Mouse (Mus musculus) layer of hippocampus, adult 8-10 months (tissue): ENCODE results near the gene Adamtsl3. TPM values are rescaled to one million over a fixed set of nuclear protein-coding genes. Genes with fewer than 3 reads are reported as not detected.

ENCODE experiments used
- DNase-seq, 2 experiments: peaks; one replicate each; pipeline ENCODE4 v3.0.0; 2022; ENCODE audit warnings: low spot score in 2 of 2
- total RNA-seq, 4 experiments: library from RNA; stranded (reverse); gene quantifications; 2 replicates each; pipeline ENCODE4 v1.2.4; 2022

The Adamtsl3 gene
- total RNA-seq, result 1 to 10 TPM; 2.0 to 4.4 (median 3.6) TPM

DNA sequence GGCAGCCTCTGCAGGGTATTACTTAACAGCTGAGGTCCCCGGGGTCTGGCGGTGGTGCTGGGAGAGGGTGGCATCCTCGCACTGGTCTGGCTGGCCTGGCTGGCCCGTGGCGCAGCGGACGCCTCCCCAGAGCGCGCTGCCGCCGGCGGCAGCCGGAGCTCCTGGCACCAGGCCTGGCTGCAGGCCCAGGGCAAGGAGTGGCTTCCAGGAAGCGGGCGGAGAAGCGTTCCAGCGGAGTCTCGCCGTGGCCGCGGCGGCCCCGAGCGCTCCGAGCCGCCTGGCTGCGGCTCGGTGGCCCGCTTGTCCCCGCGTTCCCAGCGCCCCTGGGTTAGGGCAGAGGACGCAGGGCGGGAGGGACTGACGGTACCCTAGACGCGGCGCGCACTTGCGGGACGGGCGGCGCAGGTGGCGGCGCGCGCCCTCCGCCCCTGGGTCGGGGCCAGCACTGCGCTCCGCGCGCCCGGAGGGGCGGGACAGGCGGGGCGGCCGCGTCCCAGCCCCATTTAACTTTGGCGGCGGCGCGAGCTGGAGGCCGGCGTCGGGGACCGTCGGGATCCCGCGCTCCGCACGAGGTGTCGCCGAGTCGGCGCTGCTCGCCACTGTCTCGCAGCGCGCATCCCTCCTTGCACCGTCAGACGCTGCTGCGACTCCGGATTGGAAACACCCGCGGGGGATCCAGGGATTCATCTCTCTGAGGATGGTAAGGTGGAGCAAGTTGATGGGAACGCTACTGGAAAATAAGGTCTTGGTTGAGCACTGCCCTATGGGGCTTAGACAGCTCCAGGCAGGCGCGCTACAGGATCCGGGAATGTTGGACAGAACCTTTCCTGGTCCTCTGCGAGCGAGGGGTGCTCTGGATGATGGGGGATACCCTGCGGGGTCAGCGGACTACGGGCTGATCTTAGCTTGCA is at the start of gene Adamtsl3:
TSS of gene Adamtsl3 (plus strand) at position 484 of the 911 bp plus-strand sequence.
- DNase-seq, result no peak

DNA sequence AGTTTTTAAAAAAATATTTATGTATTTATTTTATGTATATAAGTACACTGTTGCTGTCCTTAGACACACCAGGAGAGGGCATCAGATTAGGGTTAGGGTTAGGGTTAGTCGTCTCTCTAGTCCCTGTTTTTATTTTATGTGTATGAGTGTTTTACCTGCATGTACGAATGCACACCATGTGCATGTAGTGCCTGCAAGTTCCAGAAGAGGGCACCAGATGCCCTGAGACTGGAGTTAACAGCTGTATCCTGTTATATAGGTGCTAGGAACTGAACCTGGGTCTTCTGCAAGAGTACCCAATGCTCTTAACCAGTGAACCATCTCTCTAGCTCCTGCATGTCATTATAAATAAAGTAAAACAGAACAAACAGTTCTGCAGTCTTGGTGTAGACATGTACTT is 48.3 kb upstream of the Adamtsl3 start:
- no peak for DNase-seq

DNA sequence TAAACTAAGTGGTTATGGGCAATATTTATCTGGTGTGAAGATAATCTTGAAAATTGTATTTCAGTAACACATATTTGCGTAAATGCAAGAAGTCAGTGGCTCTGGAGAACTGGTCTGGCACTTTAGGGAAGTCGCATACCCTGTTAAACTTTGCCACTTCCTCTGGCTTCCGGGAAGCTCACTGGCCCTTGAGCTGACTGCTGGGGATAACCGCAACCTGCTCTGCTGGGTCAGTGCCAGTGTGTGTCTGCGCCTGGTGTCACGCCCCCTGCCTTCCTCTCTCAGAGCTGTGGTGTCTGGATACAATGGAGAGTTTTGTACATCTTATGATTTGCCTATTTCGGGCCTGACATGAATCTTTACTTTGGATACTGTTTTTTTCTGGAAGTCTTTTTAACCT is 42.1 kb upstream of the Adamtsl3 start:
- DNase-seq, result no peak

DNA sequence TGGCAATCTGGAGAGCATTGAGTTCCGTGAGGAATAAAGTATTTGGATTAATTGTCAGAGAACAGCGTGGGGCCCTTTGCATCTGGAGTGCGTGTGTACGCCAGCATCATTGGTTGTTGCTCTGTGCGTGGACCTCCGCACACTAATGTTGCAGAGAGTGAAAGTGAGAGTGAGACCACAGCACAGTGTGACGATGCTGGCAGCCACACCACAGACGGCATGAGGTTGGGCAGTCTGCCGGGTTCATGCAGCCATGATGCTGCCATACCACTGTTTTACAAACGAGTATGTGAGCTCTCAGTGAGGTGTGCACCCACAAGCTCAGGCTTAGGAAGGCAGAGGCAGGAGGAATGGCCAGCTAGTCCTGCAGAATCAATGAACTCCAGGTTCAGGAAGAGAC is 41.4 kb upstream of the Adamtsl3 start:
- no peak for DNase-seq

DNA sequence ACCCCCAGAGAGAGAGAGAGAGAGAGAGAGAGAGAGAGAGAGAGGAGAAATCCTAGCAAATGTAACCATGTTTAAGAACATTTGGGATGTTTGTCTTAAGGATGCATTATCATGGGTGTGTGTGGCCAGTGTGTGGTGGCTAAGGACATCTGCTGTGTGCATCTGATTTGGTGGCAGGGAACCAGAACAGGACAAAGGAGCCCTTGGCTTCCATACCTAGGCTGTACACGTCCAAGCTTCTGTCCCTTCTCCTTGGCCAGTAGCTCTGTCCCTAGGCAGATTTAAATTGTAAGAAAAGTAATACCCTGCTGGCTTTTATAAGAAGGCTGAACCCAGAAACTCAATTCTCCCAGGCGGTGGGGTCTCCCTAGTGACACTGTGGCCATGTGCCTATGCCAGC is 40.9 kb upstream of the Adamtsl3 start:
- no peak for DNase-seq

DNA sequence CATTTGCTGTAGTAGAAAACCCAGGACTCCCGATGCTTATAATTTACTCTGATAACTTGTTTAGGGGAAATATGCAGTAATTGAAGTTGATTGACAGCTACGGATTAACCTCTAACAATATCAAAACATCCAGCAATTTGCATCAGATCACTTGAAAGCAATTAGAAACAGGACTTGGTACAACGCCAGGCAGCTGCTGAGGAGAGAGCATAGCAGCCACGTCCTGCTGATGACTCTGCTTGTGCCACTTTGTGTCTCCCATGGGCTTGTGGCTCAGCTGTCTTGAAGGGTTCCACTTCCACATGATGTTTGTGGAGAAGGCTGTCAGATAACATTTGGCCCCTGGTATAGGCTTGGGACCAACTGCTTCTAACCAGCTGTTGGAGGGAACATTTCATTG is 27.1 kb upstream of the Adamtsl3 start:
- DNase-seq, result no peak

DNA sequence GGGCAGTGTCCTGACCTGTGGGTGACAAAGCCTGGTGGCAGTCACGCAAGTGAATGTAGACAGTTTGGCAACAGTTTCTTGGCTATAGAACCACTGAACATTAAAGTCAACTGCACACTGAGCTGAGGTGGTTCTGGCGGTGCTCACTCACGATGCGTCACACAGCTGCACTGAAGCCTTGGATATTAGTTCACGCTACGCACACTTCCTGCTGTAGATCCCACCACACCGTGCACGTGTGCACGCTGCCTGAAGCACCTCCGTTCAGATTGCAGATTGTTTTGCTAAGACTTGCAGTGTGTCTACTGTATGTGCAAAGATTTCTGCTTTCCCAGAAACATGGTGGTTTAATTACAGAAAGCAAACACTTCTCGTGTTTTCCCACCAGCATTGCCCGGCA is 17.0 kb upstream of the Adamtsl3 start:
- DNase-seq, result no peak

- no peak for DNase-seq
Observed at GRCm38 (mm10) chr7:82326616-82327015, 8.9 kb upstream of the Adamtsl3 start.

GRCm38 (mm10) chr7:82327201-82327600 is 8.3 kb upstream of the Adamtsl3 start:
- no peak for DNase-seq

- no peak for DNase-seq
Observed at GRCm38 (mm10) chr7:82327881-82328280, 7.6 kb upstream of the Adamtsl3 start.

DNA sequence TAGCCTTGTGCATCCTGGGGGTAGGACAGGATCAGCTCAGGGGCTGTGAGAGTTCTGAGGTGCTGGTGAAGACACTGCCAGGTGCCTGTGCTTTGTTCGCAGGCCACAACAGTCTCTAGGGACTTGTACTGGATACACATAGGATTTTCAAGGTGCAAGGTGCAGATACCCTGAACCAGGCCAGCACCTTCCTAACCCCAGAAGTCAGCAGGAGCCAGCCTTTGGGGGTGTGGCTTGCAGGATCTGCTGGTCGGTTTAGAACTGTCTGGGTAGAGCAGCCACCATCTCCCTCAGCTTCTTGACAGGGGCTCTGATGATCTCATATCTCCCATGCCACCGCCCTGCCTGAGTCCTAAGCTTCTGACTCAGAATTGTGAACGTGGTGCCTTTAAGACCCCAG is 5.7 kb upstream of the Adamtsl3 start:
- no peak for DNase-seq

GRCm38 (mm10) chr7:82330860-82331259 is 4.6 kb upstream of the Adamtsl3 start:
- DNase-seq, result no peak

DNA sequence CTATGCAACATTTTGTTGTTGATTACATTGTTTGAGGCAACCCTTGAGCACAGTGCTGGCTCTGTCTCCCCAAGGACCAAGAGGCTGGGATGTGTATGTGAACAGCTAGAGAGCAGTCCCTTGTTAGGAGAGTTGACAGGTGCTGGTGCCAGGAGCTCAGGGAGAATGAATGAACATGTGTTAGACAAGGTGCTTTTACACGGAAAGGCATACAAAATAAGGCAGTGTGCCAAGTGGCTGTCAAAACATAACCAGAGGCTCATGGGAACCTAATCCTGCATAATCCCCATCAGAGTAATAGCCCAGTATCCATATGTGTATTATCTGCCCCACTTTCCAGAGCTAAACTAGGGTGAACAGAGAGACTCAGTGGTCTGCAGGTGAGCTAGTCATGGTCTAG is 1.5 kb upstream of the Adamtsl3 start:
- DNase-seq, result no peak

- DNase-seq, result no peak
Observed at GRCm38 (mm10) chr7:82336132-82336531, 638 bp downstream of the Adamtsl3 start.

DNA sequence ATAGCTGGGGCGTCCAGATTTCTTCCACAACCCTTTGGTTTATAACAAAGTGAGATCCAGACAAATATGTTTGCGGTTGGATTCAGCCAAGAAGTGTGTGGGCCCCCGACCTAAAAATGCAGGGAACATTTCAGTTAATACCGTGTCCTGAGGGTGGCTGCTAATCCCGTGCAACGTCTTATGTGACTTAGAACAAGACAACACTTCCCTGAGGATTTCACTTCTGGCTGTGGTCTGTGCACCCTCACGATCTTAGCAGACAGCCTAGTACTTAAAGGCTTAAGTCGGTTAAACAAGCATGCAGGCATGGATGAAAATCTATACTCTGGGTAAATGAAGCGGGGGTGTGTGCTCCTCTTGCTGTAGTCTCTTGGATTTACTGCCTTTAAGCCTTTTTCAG is 2.6 kb downstream of the Adamtsl3 start:
- DNase-seq, result no peak

DNA sequence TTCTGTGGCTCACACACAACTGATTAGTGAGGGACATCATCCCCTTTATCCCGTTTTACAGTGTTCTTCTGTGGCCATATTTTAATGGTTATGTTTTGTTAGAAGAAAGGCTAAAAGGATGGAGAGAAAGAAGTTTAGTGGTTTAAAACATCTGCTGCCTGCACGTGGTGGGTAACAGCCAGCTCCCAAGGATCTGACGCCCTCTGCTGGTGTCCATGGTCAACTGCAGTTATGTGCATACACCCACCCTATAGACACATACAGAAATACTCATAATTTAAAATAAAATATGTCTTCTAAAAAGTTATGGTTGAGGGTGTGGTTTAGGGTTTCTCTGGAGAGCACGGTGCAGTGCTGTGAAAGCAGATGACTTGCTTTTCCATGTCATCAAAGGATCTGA is 3.0 kb downstream of the Adamtsl3 start:
- no peak for DNase-seq

GRCm38 (mm10) chr7:82339214-82339613 is 3.7 kb downstream of the Adamtsl3 start:
- no peak for DNase-seq

- no peak for DNase-seq
Observed at GRCm38 (mm10) chr7:82341476-82341875, 6.0 kb downstream of the Adamtsl3 start.

GRCm38 (mm10) chr7:82346706-82347105 is 11.2 kb downstream of the Adamtsl3 start:
- DNase-seq, result no peak

GRCm38 (mm10) chr7:82349796-82350195 is 14.3 kb downstream of the Adamtsl3 start:
- no peak for DNase-seq

- DNase-seq, result no peak
Observed at GRCm38 (mm10) chr7:82350421-82350820, 14.9 kb downstream of the Adamtsl3 start.

GRCm38 (mm10) chr7:82359146-82359545 is 23.7 kb downstream of the Adamtsl3 start:
- no peak for DNase-seq

- DNase-seq, result no peak
Observed at GRCm38 (mm10) chr7:82359674-82360073, 24.2 kb downstream of the Adamtsl3 start.
